Mouse (Mus musculus) MEL-GATA-1-ER (cell line): ENCODE measurements around the gene Snrpd3.
"Not testable (repeated sequence)": the region's sequence is repeated elsewhere in the genome, so short reads cannot be mapped to it uniquely, and the experiment has no call there.

Source experiments
- DNase-seq: peaks from one replicate; pipeline ENCODE4 v3.0.0-alpha.2; 2012; ENCODE audit warnings: low read depth; ENCODE audit errors: extremely low read depth

Snrpd3 gene

GRCm38 (mm10) chr10:75565906-75566305, 48.6 kb downstream of the Snrpd3 start:
- DNase-seq: no peak

DNA sequence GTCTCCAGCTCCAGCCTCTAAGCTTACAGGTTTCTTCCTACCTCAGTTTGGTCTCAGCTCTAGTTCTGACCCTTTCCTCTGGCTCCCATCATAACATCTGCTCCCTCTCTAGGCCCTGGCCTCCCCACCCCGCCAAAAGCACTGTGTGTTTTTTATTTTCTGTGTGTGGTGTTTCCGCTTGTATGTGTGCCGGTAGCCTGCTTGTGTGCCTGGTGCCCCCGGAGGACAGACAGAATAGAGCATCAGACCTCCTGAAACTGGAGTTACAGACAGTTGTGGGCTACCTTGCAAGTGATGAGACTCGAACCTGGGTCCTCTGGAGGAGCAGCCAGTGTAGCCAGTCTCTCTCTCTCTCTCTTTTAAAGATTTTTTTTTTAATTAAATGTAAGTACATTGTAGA, 49.0 kb downstream of the Snrpd3 start:
- DNase-seq: no peak

DNA sequence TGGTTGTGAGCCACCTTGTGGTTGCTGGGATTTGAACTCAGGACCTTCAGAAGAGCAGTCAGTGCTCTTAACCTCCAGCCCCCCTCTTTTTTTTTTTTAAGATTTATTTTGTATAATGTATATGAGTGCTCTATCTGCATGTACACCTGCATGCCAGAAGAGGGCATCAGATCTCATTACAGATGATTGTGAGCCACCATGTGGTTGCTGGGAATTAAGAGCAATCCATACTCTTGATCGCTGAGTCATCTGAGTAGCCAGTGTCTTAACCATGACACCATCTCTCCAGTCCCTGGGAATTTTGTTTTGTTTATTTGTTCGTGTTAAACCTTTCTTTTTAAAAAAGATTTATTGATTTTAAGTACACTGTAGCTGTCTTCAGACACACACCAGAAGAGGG, 49.4 kb downstream of the Snrpd3 start:
- DNase-seq: not testable (repeated sequence)

- no peak for DNase-seq
Observed at GRCm38 (mm10) chr10:75568029-75568428, 50.7 kb downstream of the Snrpd3 start.

GRCm38 (mm10) chr10:75568441-75568840, 51.1 kb downstream of the Snrpd3 start:
- no peak for DNase-seq

GRCm38 (mm10) chr10:75568851-75569250, 51.5 kb downstream of the Snrpd3 start:
- DNase-seq: no peak

DNA sequence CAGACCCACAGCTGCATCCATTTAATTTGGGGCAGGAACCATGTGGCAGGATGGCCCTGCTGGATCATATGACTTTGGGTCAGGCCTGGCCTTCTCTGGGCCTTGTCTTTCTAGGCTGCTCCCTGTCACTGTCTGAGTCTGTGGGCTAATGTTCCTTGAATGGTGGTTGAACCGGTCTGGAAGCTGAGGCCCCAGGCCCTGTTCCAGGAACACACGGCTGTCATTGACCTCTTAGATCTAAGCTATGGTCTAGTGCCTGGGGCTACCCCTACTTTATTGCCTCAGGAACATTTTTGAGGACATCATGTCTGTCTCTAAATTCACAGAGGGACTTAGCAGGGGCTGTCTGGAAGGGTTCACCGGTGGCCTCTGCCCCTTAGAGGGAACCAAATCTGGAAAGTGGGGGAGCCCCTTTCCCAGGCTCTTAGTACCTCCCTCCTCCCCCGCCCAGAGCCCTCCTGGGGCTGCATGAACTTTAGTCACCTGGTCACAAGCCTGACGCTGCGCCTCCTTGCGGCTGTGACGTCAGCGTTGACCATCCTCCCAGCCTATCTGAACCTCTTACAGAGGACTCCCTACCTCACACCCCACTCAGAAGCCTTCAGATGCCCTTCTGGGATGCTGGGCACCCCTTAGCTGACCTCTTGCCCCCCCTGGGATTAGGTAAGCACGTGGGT, 53.8 kb downstream of the Snrpd3 start:
- no peak for DNase-seq

GRCm38 (mm10) chr10:75571937-75572336, 54.6 kb downstream of the Snrpd3 start:
- no peak for DNase-seq

DNA sequence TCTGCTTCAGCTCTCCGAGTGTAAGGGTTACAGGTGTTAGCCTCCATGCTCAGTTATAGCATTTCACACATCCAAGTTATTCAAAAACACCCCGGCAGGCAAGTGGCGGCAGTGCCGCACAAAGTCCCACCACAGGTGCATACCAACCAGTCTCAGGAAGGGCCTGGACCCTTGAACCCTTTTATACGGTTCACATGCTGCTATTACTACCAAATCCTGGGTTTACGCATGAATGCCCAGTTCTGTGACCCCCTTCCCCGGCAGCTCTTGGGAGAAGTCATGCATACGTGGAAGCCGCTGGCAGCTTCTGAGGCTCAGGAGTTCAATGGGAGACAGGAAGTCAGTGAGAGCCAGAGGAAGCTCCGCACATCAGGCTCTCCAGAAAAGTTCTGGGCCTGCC, 55.8 kb downstream of the Snrpd3 start:
- no peak for DNase-seq

GRCm38 (mm10) chr10:75573965-75574364, 56.6 kb downstream of the Snrpd3 start:
- no peak for DNase-seq

DNA sequence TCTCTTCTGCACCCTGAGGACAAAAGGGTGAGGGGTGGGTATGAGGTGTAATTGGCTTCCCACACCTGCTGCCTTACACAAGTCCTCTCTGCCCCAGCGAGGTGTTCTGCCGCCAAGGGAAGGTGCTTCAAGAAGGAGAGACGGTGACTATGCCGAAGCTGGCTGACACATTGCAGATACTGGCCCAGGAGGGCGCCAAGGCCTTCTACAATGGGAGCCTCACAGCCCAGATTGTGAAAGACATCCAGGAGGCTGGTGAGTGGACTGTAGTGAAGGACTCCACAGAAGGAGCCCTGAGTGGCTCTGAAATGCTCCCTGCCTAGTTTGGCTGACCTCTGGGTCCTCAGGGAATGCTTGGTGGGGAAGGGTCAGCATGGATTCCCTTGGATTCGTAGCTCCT, 61.8 kb downstream of the Snrpd3 start:
- no peak for DNase-seq

GRCm38 (mm10) chr10:75585876-75586552, 68.7 kb downstream of the Snrpd3 start:
- DNase-seq: peak; percentile 64

DNA sequence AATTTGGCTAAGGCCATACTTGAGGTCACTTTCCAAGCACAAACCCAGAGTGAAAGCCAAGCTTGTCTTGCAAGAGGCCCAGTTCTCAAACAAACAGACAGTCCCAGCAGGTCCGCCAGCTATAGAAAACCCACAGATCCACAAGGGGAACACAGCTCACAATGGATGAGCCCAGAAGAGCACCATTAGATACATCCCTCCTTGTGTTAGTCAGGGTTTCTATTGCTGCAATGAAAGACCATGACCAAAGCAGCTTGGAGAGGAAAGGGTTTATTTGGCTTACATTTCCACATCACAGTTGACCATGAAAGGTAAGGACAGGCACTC, 69.2 kb downstream of the Snrpd3 start:
- no peak for DNase-seq
